Mouse (Mus musculus) urinary bladder, postnatal 4 days (tissue): ENCODE measurements around the gene Figla.
"Not testable (repeated sequence)": the region's sequence is repeated elsewhere in the genome, so short reads cannot be mapped to it uniquely, and the experiment has no call there.

Experiments
- DNase-seq, 2 experiments: peaks; one replicate each; pipeline ENCODE4 v3.0.0; 2021 to 2022; ENCODE audit warnings: low spot score in 2 of 2

Gene Figla

DNA sequence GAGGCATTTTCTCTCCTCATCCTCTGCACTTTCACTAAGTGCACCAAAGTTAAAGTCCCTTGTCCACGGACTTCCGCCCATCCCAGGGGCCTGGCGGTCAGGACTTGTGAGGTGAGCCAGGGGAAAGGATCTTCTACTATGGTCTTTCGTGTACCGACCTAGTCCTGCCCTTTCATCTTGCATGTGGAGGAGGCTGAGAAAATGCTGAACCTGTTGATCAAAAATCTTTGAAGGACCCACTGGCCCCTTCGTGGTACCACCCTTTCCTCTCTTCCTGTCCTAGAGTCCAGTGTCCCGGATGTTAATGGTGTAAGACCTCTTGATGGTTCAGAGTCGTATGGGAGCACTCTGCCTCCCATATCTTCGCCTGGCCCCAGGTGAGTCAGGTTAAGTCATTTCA is at the start of gene Figla:
Gene Figla, plus strand, starts transcription at position 301 of the 400 bp plus-strand sequence.
- no peak for DNase-seq

DNA sequence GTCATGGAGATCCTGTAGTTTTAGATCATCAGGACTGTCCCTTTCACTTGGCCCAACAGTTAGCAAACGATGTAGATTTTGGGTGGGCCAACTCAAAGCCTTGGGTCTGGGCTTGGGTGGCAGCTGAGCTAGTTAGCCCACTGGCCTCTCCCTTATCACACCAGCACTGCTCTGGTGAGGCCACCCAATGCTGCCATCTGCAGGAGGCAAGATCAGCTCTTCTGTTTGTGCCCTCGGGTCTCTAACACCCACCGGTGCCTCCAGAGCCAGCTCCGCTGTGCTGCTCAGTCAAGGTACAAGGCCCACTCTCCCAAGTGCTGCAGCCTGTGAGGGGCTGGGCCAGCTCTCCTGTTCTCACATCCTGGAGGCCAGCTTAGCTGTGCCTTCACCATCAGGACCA is 49.3 kb upstream of the Figla start:
- no peak for DNase-seq

DNA sequence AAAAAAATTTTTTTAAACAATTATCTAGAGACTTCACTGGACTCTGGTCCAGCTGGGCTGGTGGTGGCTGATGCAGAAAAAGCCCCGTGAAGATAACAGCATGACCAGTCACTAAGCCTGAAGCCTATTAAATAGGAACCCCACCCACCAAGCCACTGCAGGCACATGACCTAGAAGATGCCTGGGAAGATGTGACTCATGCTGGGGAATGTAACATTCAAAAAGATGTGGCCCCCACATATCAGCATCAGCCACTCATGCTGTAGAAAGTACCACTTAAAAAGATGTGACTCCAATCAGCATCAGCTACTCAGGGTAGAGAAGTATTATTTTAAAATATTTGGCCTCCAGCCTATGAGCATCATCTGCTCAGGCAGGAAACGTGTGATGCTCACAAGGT is 46.1 kb upstream of the Figla start:
- DNase-seq: no peak

DNA sequence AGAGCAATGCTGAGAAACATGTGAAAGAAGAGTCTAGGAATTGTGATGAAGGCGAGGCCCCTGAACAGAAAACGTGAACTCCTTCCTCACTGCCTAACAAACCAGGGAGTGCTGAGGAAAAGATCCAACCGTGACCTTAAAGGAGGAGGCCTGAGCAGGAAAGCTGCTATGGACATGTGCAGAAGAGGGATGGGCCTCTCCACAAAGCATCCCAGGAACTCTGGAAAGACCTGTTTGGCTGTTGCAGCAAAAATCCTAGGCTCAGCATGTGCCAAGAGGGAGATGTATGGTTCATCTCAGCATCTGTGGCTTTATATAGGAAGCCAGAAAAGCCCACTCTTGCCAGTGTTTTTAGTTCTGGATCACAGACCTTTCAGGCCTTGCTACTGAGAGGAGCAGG is 43.3 kb upstream of the Figla start:
- no peak for DNase-seq

DNA sequence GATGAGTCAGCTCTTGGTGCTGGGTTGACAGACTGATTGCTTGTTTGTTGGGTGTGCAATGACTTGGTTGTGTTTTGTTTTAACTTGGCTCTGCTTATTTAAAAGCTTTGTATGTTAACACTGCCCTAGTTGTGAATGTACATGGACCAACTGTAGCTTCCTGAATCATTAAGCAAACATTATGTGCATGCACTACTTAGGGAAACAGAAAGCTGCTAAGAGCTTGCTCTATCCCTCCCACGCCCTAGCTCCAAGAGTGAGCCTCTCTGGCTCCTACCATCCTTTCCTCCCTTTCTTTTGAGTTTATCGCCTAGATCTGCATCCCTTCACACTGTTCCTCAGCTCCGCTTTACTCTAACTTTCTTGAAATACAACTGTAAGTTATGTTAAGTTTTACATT is 42.6 kb upstream of the Figla start:
- DNase-seq: no peak

DNA sequence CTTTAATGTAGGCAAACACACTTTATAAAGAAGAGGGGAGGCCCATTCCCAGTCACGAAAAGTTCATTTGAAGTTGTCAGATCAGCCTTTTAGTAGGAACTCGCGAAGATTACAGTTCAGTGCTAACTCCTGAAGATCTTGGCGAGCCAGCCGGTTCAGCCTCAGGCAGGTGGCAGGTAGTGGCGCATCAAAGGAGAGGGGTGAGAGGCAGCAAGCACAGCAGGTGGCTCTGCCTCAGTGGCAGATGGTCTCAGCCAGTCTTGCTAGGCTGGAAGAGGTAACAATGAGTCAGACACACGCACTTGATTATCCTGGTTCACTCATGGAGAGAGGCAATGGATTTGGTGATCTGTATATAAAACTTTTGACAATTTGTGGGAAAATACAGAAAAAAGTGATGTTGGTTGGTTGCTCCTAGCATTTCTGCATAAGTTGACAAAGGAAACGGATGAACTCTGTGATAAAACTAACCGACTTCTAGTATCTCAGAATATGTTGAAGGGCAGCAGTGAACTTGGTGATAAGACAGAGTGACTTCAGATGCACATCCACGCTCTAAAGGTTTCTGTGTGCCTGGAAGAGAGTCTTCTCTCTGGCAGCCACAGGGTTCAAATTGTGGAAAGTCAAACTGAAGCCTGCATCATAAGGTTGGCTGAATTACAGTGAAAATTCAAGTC is 40.9 kb upstream of the Figla start:
- DNase-seq: no peak

DNA sequence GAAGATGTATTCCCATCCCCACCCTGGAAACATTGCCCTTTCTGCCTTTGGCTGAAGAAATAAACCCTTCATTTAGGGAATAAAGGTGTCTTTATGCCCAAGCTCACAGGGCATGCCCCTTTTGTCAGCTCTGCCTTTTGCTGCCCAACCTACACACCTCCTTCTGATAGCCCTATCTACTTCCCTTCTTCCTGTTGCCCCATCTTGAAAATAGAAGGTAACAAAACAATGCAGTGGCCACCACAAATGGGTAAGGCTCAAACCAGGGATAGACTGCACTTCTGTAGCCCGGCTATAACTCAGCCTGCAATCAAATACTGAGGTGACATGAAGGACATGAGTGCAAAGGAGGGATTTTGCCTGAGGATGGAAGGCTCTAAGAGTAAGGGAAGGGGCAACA is 40.2 kb upstream of the Figla start:
- peak in 1 of 2 experiments; percentile 4 for DNase-seq

DNA sequence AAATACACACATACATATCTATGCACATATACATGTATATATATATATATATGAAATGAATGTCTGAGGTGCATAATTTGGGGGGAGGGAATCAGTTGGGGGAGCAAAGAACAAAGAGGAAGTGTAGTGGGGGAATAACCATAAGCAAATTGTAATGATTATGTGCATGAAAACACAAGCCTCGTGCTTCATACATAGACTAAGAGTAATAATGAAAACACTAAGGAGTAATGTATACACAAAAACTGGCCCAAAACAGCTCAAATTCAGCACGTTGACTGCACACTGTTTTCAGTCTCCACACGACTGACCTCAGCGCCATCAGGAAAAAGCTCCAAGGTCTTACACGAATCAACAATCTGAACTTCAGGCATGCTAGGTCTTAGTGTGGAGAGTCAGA is 39.7 kb upstream of the Figla start:
- DNase-seq: peak in 1 of 2 experiments; percentile 3

DNA sequence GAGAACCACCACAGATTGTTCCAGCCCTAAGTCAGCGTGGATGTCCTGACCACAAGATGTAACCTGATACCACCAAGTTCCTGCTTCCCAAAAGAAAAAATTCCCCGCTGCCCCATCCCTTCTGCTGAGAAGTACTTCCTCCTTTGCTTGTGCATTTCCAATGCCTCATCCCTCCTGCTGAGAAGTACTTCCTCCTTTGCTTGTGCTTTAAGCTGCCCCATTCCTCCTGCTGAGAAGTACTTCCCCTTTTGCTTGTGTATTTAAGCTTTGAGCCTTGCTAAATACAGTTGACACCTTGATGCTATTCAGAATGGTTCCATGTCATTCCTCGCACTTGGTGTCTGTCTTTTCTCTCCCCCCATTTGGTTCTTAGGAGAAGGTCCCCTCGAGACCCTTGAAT is 37.2 kb upstream of the Figla start:
- DNase-seq: not testable (repeated sequence)

DNA sequence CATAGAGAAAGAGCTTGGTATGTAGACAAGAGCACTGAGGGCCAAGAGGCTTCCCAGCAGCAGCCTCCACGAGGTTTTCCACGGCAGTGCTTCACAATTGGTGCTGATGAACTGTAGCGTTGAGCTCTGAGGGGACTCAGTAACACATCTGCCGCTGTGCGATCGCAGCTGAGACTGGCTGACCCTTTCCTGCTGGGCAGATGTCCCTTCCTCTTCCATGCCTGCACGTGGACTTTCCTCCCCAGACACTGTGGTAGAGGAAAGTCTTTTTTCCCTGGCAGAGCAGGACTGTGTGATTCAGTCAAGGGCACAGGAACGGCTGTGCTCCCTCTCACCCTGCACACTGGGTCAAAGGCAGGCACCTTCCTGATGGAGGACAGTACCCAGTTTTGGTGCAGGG is 31.6 kb upstream of the Figla start:
- peak in 1 of 2 experiments; percentile 52 for DNase-seq

DNA sequence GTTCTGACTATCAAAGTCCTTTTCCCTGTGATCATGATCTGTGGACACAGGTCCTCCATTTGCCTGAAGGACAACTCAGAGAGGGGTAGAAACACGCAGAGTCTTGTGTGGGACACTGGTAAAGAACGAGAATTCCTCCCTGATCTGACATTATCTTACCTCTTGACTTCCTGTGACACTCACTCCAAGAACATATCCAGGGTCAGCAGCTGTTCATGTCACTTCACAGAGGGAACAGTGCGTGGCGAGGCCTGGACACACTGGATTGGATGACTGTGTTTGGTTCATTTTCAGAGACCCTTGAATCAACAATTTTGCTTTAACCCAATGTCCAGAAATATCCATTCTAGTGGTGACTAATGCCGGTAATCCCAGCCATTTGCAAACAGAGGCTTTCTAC is 26.4 kb upstream of the Figla start:
- not testable (repeated sequence) for DNase-seq

DNA sequence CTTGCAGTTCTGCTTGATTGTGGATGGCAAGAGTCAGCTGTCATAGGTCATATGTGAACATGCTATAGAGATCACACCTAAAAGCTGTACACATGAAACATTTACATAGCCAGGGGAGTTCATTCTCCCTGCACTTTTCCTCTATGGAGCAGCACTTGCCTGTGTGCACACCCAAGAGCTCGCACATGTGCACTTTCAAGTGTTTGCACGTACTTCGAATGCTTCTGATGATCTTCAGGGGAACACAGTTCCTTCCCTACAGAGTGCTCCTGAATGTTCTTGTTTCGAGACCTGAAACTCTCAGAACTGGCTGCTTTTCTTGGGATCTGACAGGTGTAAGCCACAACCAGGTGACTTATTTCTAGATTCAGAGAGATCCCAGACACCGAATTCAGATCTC is 25.2 kb upstream of the Figla start:
- DNase-seq: not testable (repeated sequence)

DNA sequence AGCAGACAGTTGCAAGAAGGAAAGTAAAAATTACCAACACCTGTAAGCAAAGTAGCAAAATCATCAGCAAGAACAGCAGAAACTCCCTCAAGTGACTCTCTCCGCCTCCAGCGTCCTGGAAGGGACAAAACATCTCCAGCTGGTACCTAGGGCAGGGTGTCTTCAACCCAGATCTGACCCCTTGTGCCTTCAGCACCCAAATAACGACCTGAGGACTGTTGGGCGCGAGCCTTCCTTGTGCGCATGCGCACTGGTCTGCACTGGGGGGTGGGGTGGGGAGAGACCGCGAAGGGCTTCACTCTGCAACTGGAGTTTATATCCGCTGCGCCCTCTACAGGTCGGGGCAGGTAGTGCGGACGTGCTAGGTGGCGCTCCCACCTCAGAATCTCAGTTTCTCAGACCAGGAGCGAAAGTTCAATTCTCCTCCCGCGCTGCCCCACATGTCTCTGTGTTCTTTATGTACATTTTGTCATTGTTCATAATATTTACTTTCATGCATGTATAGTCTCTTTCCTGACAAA is 12.5 kb upstream of the Figla start:
- no peak for DNase-seq

DNA sequence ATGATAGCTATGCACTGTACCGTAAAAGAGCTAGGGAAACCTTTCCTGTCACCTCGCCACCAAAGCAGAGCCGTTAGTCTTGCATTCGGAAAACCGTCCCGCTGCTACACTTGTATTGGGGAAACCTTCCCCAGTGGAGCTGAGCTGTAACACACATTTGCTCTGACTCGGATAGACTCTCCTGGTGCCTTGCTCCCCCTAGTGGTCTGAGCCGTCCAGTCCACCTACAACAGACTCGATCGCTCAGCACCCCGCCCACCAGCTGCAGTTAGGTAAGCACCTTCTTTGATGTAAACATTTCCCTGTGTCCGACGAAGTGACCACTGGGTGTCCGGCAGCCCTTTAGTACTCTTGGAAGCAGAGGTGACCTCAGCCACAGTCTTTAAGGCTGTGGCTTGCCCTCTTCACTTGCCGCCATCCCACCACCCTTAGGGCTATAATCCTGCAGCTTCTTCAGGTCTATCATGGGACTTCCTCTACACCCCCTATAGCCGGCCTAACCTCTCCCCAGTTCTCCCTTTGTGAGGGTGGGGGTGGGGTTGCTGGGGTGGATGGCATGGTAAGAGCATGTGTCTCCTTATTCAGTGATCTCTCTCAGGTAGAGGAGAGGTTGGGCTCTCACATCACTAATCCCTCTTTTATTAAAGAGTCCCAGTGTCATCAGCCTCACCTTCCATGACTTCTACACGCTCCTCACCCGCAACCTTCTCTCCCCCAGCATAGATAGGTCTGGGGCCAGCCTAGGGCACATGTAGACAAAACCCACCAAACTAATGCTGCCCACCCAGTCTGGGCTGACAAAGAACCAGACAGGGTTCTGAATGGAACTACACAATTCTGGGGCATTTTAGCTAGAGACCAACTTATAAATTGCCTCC is 11.5 kb upstream of the Figla start:
- peak; percentile 54 to 76 for DNase-seq

DNA sequence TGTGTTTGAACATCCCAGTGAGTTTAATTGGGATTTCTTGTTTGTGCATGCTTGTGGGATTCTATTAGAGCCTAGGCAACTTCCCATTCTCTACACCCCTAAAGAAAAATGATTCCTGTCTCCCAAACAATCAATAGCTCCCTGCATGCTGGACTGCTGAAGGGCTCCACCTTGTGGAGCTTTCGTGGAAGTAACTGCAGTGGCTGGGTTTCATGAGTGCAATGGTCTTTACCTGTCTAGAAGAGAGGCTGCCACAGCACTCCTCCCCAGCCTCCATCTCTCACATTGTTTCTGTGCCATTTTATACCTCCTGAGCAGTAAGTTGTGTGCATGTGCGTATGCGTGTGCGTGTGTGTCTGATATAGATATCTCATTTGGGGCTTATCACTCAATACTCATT is 6.0 kb upstream of the Figla start:
- DNase-seq: no peak

DNA sequence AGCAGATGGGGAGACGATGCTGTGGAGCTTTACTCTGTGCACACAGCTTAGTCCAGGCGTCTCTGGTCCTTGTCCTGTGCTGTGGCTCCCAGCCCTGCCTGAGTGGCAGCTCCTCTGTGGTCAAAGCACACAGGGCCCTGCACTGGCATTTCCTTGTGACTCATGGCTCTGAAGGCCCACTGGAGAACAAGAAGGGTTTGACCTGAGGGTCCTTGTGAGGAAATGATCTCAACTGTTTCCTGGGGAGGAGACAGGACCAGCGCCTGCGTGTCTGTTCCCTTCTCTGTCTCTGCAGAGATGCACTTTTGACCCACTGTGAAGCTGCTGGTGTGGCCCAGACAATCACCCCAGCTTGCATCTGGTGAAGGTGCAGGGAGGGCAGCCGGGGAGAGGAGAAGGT is 1.2 kb upstream of the Figla start:
- DNase-seq: not testable (repeated sequence)

DNA sequence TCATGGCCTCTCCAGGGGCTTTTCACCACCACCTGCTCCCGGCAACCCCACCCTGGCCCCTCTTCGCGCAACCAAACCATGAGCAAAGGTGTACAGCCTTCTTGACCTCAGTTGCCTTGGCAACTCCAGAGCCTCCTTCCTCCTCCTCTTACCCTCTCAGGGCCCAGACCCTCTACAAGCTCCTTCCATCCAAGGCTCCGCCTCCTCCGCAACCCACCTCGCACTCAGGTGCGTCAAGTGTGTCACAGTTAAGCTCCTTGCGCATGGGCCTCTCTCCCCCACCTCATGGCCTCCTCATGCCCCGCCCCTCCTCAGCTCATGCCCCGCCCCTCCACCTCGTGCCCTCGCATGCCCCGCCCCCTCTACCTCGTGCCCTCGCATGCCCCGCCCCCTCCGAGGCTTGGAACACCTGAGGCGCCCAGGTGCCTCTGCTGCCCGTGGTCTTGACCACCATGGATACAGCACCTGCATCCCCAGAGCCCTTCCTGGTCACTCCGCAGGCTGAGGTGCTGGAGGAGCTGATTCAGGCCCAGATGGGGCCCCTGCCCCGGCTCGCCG is 901 bp downstream of the Figla start:
- DNase-seq: no peak

DNA sequence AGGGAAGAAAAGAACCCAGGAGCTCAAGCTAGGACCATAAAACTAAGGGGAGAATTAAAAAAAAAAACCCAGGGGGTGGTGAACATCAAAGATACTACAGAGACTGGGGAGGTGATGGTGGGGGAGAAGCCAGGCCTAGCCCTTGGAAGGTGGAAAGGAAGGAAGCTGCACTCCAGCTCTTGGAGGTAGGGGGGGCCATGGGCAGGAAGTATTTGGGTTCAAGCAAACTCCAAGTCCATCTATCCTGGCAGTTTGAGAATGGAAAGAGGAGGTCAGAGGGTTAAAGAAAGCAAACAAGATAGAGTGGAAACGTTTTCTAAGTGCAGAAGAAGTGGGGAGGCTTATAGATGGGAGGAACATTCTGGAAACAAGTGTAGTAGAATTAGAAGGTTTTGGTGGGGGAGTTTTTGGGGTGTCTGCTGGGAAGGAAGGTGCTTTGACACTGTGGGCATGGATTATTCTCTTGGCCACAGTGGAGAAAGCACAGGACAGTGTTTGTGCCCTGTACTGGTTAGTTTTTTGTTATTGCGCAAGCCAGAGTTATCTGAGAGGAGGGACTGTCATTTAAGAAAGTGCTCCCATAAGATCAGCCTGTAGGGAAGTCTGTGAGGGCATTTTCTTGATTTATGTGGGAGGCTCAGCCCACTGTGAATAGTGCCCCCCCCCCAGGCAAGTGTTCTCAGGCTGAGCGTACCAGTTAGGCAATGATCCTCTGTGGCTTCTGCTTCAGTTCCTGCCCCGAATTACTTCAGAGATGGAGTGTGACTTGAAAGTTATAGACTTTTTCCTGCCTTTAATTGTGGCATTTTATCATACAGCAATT is 3.7 kb downstream of the Figla start:
- DNase-seq: no peak

DNA sequence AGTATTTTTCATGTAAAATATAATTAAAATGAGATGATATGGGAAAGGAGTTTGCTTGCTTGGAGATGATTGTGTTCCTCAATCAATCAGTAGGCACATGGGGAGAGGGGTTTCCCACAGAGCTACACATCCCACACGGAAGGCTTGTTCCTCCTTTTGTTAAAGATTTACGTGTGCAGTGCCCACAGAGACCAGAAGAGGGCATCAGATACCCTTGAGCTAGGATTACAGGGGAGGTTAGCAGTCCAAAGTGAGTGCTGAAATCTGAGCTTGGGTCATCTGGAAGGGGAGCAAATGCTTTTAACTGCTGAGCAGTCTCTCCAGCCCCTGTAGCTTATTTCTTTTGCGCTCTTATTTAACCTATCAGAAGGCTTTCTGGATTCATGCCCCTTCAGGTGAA is 5.0 kb downstream of the Figla start:
- DNase-seq: no peak

DNA sequence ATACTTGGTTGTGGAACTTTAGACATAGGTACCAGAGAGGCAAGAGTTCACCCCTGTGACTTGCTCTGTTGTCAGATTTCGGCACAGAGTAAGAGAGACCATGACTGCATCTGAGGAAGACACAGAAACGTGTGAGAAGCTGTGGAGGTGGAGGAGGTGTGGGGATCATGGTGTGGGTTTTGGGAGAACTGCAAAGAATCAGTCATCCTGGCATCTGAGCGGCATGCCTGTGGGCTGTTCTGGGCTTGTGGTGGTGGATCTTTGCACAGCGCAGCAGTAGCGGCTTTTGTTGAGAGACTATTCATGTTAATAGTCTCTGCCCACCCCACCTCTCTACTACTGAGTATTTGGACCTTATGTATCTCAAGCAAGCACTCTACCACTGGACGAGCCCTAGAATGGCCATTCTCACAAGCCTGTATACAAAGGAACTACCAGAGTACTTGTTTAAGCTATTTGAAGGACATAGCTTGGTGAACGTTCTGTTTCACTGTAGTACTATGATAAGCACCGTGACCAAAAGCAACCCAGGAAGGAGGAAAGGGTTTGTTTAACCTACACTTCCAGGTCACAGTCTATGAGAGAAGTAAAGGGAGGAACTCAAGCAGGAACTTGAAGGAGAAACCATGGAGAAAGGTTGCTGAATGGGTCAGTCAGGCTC is 10.8 kb downstream of the Figla start:
- DNase-seq: no peak

DNA sequence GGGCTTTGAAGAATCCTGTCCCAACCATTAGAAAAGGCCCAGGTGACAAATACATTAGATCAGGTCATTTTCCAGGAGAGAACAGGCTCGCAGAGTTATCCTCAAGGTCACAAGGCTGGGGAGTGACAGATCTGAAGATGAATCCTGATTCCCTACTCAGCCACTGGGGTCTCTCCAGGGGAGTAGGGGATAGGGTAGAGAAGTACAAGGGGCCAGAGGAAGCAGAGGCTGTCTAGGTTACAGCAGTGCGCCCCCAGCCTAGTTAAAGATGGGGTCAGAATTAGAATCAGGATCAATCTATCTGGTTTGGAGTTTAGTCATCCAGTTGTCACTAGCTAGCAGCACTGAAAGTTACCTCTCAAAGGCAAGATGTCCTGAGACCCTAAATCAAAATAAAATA is 12.2 kb downstream of the Figla start:
- DNase-seq: no peak
